Mouse (Mus musculus) intestine, postnatal 0 days (tissue): ENCODE data around the gene Gm20532. TPM values are rescaled to one million over a fixed set of nuclear protein-coding genes. Genes with fewer than 3 reads are reported as not detected.

Source experiments
- ATAC-seq: fragments of 200-750 bp; cut with Nextera tagmentation; 2 replicates; pipeline ENCODE4 v1.8.0; 2017; ENCODE audit warnings: mild to moderate bottlenecking, moderate TSS enrichment, moderate library complexity
- H3K27ac ChIP-seq: fragments of 300-500 bp; sonication (generic); 2 replicates; pipeline ENCODE4 v1.5.1; 2014; ENCODE audit warnings: mild to moderate bottlenecking, low read depth, low read length, moderate library complexity
- H3K27me3 ChIP-seq: fragments of 300-500 bp; sonication (generic); replicated peaks from 2 replicates; pipeline ENCODE4 v1.6.1; 2014; ENCODE audit warnings: low read length, mixed read lengths; ENCODE audit not compliant: control insufficient read depth, insufficient read depth
- H3K36me3 ChIP-seq: fragments of 300-500 bp; sonication (generic); 2 replicates; pipeline ENCODE4 v1.6.1; 2014; ENCODE audit warnings: mild to moderate bottlenecking, moderate library complexity; ENCODE audit not compliant: control insufficient read depth, insufficient read depth
- H3K4me1 ChIP-seq: fragments of 300-500 bp; sonication (generic); replicated peaks from 2 replicates; pipeline ENCODE4 v1.6.1; 2014; ENCODE audit warnings: antibody characterized with exemption, low read length, mixed read lengths; ENCODE audit not compliant: control insufficient read depth, insufficient read depth
- H3K4me2 ChIP-seq: fragments of 300-500 bp; sonication (generic); replicated peaks from 2 replicates; pipeline ENCODE4 v1.6.1; 2014; ENCODE audit warnings: low read depth, mild to moderate bottlenecking, moderate library complexity
- H3K4me3 ChIP-seq: fragments of 300-500 bp; sonication (generic); 2 replicates; pipeline ENCODE4 v1.5.1; 2014; ENCODE audit warnings: low read depth, low read length
- H3K9ac ChIP-seq: fragments of 300-500 bp; sonication (generic); 2 replicates; pipeline ENCODE4 v1.6.1; 2014; ENCODE audit warnings: mild to moderate bottlenecking, low read depth, low read length
- H3K9me3 ChIP-seq: fragments of 300-500 bp; sonication (generic); 2 replicates; pipeline ENCODE4 v1.6.1; 2016; ENCODE audit warnings: mixed run types; ENCODE audit not compliant: control insufficient read depth
- CTCF ChIP-seq: sonication (generic); IDR thresholded peaks from 2 replicates; pipeline ENCODE4 v1.5.1; 2016; ENCODE audit warnings: low read depth, mild to moderate bottlenecking, control low read depth, antibody characterized with exemption, moderate library complexity
- WGBS: fragments of 180-500 bp; shearing (Covaris S2); extraction: QIAGEN DNeasy Blood & Tissue Kit; methylation state at CpG from one replicate; pipeline ENCODE4 v1.1.7; 2014; 5-methylcytosine and 5-hydroxymethylcytosine counted together
- polyA plus RNA-seq: library from polyadenylated mRNA; unstranded; fragments of >200 nt; fragmentation: Nextera tagmentation; extraction: Ambion mirVana; gene quantifications from 2 replicates; pipeline ENCODE4 v1.2.1, GENCODE M21; 2015

Gene Gm20532
- polyA plus RNA-seq, 1 experiment from 2014 or later: not detected

DNA sequence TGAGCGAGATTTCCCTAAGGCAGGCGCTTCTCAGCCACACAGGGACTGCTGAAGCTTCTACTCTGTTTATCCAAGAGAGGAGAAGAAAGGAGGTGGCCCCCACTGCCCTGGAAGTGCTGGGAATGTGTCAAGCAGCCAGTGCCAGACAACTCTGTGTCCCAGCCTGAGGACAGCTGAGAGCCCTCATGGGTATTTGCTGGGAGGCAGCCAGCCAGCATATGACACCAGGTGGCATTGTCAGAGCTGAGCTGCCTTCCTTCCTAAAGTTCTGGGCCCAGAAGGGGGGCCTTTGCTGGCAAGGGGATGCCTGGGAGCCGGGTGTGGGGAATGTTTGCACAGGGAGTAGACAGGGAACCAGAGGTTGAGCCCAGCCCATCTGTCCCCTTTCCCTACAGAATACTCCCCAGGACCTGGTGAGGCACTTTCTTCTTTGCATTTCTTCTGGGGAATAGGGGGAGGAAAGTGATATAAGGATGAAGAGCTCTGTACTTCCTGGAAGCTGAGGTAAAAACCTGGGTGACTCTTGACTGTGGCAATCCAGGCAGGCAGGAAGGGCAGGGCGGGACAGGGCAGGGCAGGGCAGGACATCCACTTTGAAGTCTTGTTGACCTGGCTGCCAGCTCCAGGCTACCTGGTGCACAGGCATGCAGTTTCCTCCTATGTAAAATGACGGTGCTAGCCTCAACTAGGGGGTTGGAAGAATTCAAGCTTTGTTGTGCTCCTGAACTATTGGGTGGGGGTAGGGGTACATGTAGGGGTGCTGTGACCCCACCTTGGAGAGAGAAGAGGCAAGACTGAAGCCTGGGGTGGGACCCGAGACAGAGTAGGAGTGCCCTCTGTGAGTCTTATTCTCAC is 20.8 kb downstream of the Gm20532 start:
- no peak overlapping the region for H3K9ac ChIP-seq
- H3K4me1 ChIP-seq: peaks cover 6% of the 10 kb centered on the region; the same call in 1 of the 2 replicates
- no peaks in the 10 kb centered on the region for H3K27me3 ChIP-seq
- no peaks in the 10 kb centered on the region for H3K36me3 ChIP-seq
- 41% methylated on average over 6 of the region's 6 CpGs for WGBS
- TF ChIP-seq CTCF: 0 out of 2 replicates have a peak, but pooled peaks have one; percentile 16
- ATAC-seq: peak; percentile 7; the same call in 1 of the 2 replicates
- no peaks in the 10 kb centered on the region for H3K9me3 ChIP-seq
- peak overlapping the region; percentile 46; the same call in 1 of the 2 replicates for H3K27ac ChIP-seq
- no peak overlapping the region for H3K4me3 ChIP-seq
- H3K4me2 ChIP-seq: no peak overlapping the region

DNA sequence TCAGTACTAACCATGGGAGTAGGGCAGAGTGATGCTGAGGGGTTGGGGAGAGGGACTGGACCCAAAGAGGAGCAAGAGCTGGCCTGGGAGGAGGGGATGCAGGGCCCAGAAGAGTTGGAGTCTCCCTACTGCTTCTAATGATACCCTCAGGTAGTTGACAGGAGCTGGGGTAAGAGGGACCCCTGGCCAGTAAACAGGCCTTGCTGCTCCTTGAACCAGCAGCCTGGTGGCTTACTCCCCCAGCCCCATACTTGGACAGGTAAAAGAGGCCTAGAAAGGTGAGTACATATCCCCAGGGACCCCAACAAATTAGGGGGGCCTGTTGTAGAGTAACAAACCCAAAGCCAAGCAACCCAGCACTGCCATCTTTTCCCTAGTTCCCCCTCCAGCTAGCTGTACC is 22.3 kb downstream of the Gm20532 start:
- H3K27ac ChIP-seq: peak overlapping the region; percentile 21; the same call in 1 of the 2 replicates
- H3K27me3 ChIP-seq: no peaks in the 10 kb centered on the region
- TF ChIP-seq CTCF: no peak
- H3K36me3 ChIP-seq: no peaks in the 10 kb centered on the region
- no peak overlapping the region for H3K9ac ChIP-seq
- H3K4me3 ChIP-seq: no peak overlapping the region
- H3K9me3 ChIP-seq: no peaks in the 10 kb centered on the region
- no peak overlapping the region for H3K4me2 ChIP-seq
- H3K4me1 ChIP-seq: peaks cover 6% of the 10 kb centered on the region; the same call in 1 of the 2 replicates
- ATAC-seq: no peak

- Histone ChIP-seq H3K9me3 (no peaks in the 10 kb centered on the region), H3K27me3 (no peaks in the 10 kb centered on the region), H3K27ac (peak overlapping the region; percentile 21; the same call in 1 of the 2 replicates), H3K4me1 (peaks cover 6% of the 10 kb centered on the region; the same call in 1 of the 2 replicates), H3K4me3 (no peak overlapping the region), H3K9ac (no peak overlapping the region; the same call in 1 of the 2 replicates), H3K4me2 (no peak overlapping the region), H3K36me3 (no peaks in the 10 kb centered on the region)
- no peak for TF ChIP-seq CTCF
- ATAC-seq: no peak
Measured at GRCm38 (mm10) chr2:26609261-26609661, 22.8 kb downstream of the Gm20532 start.

- no peaks in the 10 kb centered on the region for H3K9me3 ChIP-seq
- H3K36me3 ChIP-seq: no peaks in the 10 kb centered on the region
- H3K4me1 ChIP-seq: peaks cover 6% of the 10 kb centered on the region; the same call in 1 of the 2 replicates
- no peaks in the 10 kb centered on the region for H3K27me3 ChIP-seq
- TF ChIP-seq CTCF: no peak
- peak overlapping the region; percentile 46 for H3K27ac ChIP-seq
- 0 out of 2 replicates have a peak, but pooled peaks have one; percentile 1 for ATAC-seq
- no peak overlapping the region for H3K9ac ChIP-seq
- H3K4me2 ChIP-seq: no peak overlapping the region
- H3K4me3 ChIP-seq: no peak overlapping the region
- WGBS: 84% methylated on average over 3 of the region's 3 CpGs
Measured at GRCm38 (mm10) chr2:26610526-26610925, 24.1 kb downstream of the Gm20532 start.

DNA sequence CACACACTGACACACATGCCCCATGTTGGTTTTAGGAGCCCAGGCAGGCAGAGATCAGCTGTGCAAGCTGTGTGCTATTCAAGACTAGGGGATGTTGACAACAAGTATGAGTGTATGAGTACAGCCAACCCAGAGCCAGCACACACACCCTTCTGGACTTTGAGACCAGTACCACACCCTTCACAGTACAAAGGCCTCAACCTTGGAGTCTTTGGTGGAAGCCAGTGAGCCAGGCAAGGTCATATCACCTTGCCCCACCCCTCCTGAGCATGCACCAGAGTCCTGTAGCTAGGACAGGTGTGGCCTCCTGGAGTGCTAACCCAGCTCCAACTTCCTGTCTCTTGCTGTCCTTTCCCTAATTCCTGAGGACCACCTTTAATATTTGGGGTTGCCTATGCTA is 24.6 kb downstream of the Gm20532 start:
- H3K4me3 ChIP-seq: no peak overlapping the region
- no peaks in the 10 kb centered on the region for H3K9me3 ChIP-seq
- H3K36me3 ChIP-seq: no peaks in the 10 kb centered on the region
- peaks cover 6% of the 10 kb centered on the region; the same call in 1 of the 2 replicates for H3K4me1 ChIP-seq
- peak overlapping the region; percentile 71 for H3K27ac ChIP-seq
- H3K9ac ChIP-seq: no peak overlapping the region
- no peak for TF ChIP-seq CTCF
- H3K4me2 ChIP-seq: no peak overlapping the region
- peak; percentile 92 for ATAC-seq
- H3K27me3 ChIP-seq: no peaks in the 10 kb centered on the region

DNA sequence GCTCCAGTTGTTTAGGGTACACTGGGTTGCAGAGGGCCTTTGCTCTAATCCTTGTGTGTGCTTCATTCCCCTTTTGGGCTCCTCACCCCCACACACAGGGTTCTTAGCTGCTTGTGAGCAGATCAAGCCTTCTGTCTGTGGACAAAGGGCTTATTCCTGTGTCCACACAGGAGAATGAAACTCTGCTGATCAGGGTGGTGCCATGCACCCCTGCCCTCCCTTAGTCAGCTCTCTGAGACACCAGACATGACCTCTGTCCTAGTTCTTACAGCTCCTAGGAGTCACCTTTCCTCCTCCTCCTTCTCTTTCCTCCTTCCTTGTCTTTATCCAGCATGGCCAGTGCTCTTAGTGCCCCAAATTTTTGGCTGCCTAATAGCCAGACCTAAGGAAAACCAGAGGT is 25.5 kb downstream of the Gm20532 start:
- Histone ChIP-seq H3K4me1 (peaks cover 6% of the 10 kb centered on the region; the same call in 1 of the 2 replicates), H3K27me3 (no peaks in the 10 kb centered on the region), H3K36me3 (no peaks in the 10 kb centered on the region), H3K27ac (peak overlapping the region; percentile 71), H3K9ac (no peak overlapping the region), H3K9me3 (no peaks in the 10 kb centered on the region), H3K4me2 (no peak overlapping the region), H3K4me3 (no peak overlapping the region)
- ATAC-seq: no peak
- no peak for TF ChIP-seq CTCF
